ENCODE assay signal across 9 mouse cellular contexts in genomic region chr19:4000949-4001525, GRCm38 (mm10). TPM values are rescaled to one million over a fixed set of nuclear protein-coding genes. Genes with fewer than 3 reads are reported as not detected.
DNase-seq lines count a peak whose midpoint lies in the region; ATAC-seq and TF ChIP-seq lines count a peak whose summit lies in the region.
"Had no signal": no experiment of that assay in that cellular context is flagged by ENCODE, and none has a peak within 500 bp of the region (broad histone marks: within the 10 kb centered on the region; RNA-seq: fewer than 3 reads in every experiment).

No protein-coding gene starts in this region.

- H3K9ac ChIP-seq in CH12.LX (ENCODE audit: insufficient read depth, low read depth), result peak overlapping the region; percentile 57
- H3K9ac ChIP-seq in forebrain, embryonic 15.5 days (replicated peaks), result peak overlapping the region; percentile 87
- peak overlapping the region; percentile 89 for H3K9ac ChIP-seq in liver, embryonic 15.5 days

- H3K9me3 ChIP-seq in erythroblast, embryonic 14.5 days (ENCODE audit: control insufficient read depth, low read length), result no peaks in the 10 kb centered on the region
- H3K9me3 ChIP-seq in CH12.LX (replicated peaks; ENCODE audit: low read length), result no peaks in the 10 kb centered on the region
- no peaks in the 10 kb centered on the region for H3K9me3 ChIP-seq in forebrain, embryonic 15.5 days
- no peaks in the 10 kb centered on the region for H3K9me3 ChIP-seq in liver, embryonic 15.5 days (replicated peaks)

- dilution Hi-C loops in CH12.LX (cut with MboI; ENCODE audit: extremely low pct_ligation_motif_present, extremely low pct_unique_long_range_greater_than_20kb, low sequenced_read_pairs), result no loop called here

- DNase-seq in CH12.LX (ENCODE audit: extremely low read depth), result no peak
- no peak for DNase-seq in frontal cortex, postnatal 14 days (ENCODE audit: low spot score in 2 of 2)
- DNase-seq in gastrocnemius, postnatal 4 days (ENCODE audit: low spot score in 2 of 2), result no peak
- no peak for DNase-seq in ovary, postnatal 10 days (ENCODE audit: low spot score)

- in situ Hi-C loops in CH12.LX (cut with MboI; ENCODE audit: low pct_ligation_motif_present, low pct_unique_long_range_greater_than_20kb, low sequenced_read_pairs), result no loop called here

- TF ChIP-seq CTCF in CH12.LX (conservative IDR thresholded peaks at IDR 0.05 in 1 of 2, IDR thresholded peaks at IDR 0.05 in 1 of 2; ENCODE audit: low read depth in 2 of 2, low read length in 2 of 2), result no peak

- H3K27me3 ChIP-seq in erythroblast, embryonic 14.5 days (ENCODE audit: control insufficient read depth), result no peaks in the 10 kb centered on the region; the same call in 1 of the 2 replicates
- peaks cover 9% of the 10 kb centered on the region for H3K27me3 ChIP-seq in CH12.LX (replicated peaks)
- H3K27me3 ChIP-seq in forebrain, embryonic 15.5 days, result no peaks in the 10 kb centered on the region
- H3K27me3 ChIP-seq in liver, embryonic 15.5 days, result no peaks in the 10 kb centered on the region

- TF ChIP-seq POLR2A in CH12.LX (IDR thresholded peaks at IDR 0.05; ENCODE audit: low read depth, low read length), result no peak

- 15% methylated on average over 17 of the region's 17 CpGs for WGBS in forebrain, embryonic 15.5 days
- WGBS in liver, embryonic 15.5 days (ENCODE audit: insufficient replicate concordance), result 27% methylated on average over 17 of the region's 17 CpGs

- H3K27ac ChIP-seq in CH12.LX (ENCODE audit: insufficient read depth, low read depth), result no peak overlapping the region
- H3K27ac ChIP-seq in forebrain, embryonic 15.5 days (replicated peaks), result peak overlapping the region; percentile 96
- H3K27ac ChIP-seq in liver, embryonic 15.5 days (replicated peaks), result peak overlapping the region; percentile 99

- ATAC-seq in erythroblast, adult 5-6 weeks (replicated peaks; ENCODE audit: low FRiP score, poor library complexity, severe bottlenecking), result no peak
- peak; percentile 8; the same call in 1 of the 2 replicates for ATAC-seq in forebrain, embryonic 15.5 days (replicated peaks)
- peak; percentile 4; the same call in 1 of the 2 replicates for ATAC-seq in liver, embryonic 15.5 days (ENCODE audit: insufficient read depth)

- H3K36me3 ChIP-seq in erythroblast, embryonic 14.5 days (ENCODE audit: control insufficient read depth), result peaks cover 14% of the 10 kb centered on the region
- H3K36me3 ChIP-seq in CH12.LX (replicated peaks in 1 of 2; ENCODE audit: control insufficient read depth in 1 of 2, insufficient read depth in 1 of 2, low read length in 1 of 2), result peaks cover 12 to 40% of the 10 kb centered on the region in 2 experiments
- H3K36me3 ChIP-seq in forebrain, embryonic 15.5 days, result peaks cover 3% of the 10 kb centered on the region
- peaks cover 5% of the 10 kb centered on the region for H3K36me3 ChIP-seq in liver, embryonic 15.5 days (replicated peaks)

- peak overlapping the region; percentile 48 for H3K4me2 ChIP-seq in CH12.LX (ENCODE audit: insufficient read depth, low read depth, poor library complexity, severe bottlenecking)
- peak overlapping the region; percentile 70 for H3K4me2 ChIP-seq in forebrain, embryonic 15.5 days (replicated peaks)
- peak overlapping the region; percentile 99 for H3K4me2 ChIP-seq in liver, embryonic 15.5 days

- no peaks in the 10 kb centered on the region for H3K79me2 ChIP-seq in CH12.LX (replicated peaks; ENCODE audit: control insufficient read depth, extremely low read depth, insufficient read depth, poor library complexity, severe bottlenecking)

- no peak for TF ChIP-seq RAD21 in CH12.LX (IDR thresholded peaks at IDR 0.05; ENCODE audit: low read depth, low read length)

- H3K4me3 ChIP-seq in erythroblast, embryonic 14.5 days (replicated peaks), result peak overlapping the region; percentile 83
- H3K4me3 ChIP-seq in CH12.LX (replicated peaks in 1 of 3; ENCODE audit: low read depth in 2 of 3, low read length in 2 of 3, poor library complexity in 1 of 3), result peak overlapping the region; percentile 75 to 84 (median 83)
- H3K4me3 ChIP-seq in forebrain, embryonic 15.5 days, result peak overlapping the region; percentile 64
- peak overlapping the region; percentile 92 for H3K4me3 ChIP-seq in liver, embryonic 15.5 days (replicated peaks)

- H3K4me1 ChIP-seq in erythroblast, embryonic 14.5 days (ENCODE audit: control insufficient read depth), result peaks cover 30% of the 10 kb centered on the region
- peaks cover 11 to 23% of the 10 kb centered on the region in 2 experiments for H3K4me1 ChIP-seq in CH12.LX (ENCODE audit: control insufficient read depth in 1 of 2, insufficient read depth in 2 of 2)
- peaks cover 15% of the 10 kb centered on the region for H3K4me1 ChIP-seq in forebrain, embryonic 15.5 days
- peaks cover 30% of the 10 kb centered on the region for H3K4me1 ChIP-seq in liver, embryonic 15.5 days (replicated peaks)

- no peak for TF ChIP-seq EP300 in CH12.LX (IDR thresholded peaks at IDR 0.05; ENCODE audit: low read length)

TF ChIP-seq in CH12.LX, 34 proteins besides CTCF, POLR2A, EP300 and RAD21:
- TF ChIP-seq ZMIZ1 (IDR thresholded peaks at IDR 0.05; ENCODE audit: low read depth, low read length) (no peak), PAX5 (IDR thresholded peaks at IDR 0.05; ENCODE audit: low read length) (no peak), GABPA (IDR thresholded peaks at IDR 0.05; ENCODE audit: insufficient replicate concordance, low read depth, low read length) (no peak), ZKSCAN1 (IDR thresholded peaks at IDR 0.05; ENCODE audit: borderline replicate concordance, low read depth, low read length) (no peak), HCFC1 (IDR thresholded peaks at IDR 0.05; ENCODE audit: low read depth, low read length) (no peak), SMC3 (IDR thresholded peaks at IDR 0.05; ENCODE audit: low read depth, low read length) (no peak)

RNA-seq across cellular contexts. Expression of gene Gm49405, which starts 0.6 kb away (rescaled TPM):
- polyA plus RNA-seq in erythroblast, embryonic 14.5 days (2012), result 0.05 TPM in 2 replicates
- 0.58 TPM in 1 of 2 replicates, not detected in the other for total RNA-seq in erythroblast, adult 5-6 weeks (2015; ENCODE audit: low replicate concordance)
- 0.42 TPM in 1 of 2 replicates, not detected in the other for total RNA-seq in erythroblast, adult 5-6 weeks (2017; ENCODE audit: low replicate concordance)
- total RNA-seq in CH12.LX (2012; rRNA removed) (2.0 and 2.1 TPM in 2 replicates), CH12.LX (2014; rRNA removed) (0.99 and 1.1 TPM in 2 replicates)
- 2.7 and 3.3 TPM in 2 replicates for polyA plus RNA-seq in CH12.LX (2012; ENCODE audit: insufficient read length, low read depth)
- polyA plus RNA-seq in forebrain, embryonic 15.5 days (2015; fragmentation: Nextera tagmentation; extraction: Ambion mirVana), result 6.8 and 7.6 TPM in 2 replicates
- 0.45 and 0.48 TPM in 2 replicates for polyA plus RNA-seq in liver, embryonic 15.5 days (2015; fragmentation: Nextera tagmentation; extraction: Ambion mirVana)
- total RNA-seq in gastrocnemius, postnatal 4 days (2021), result under 1 TPM; 0.49 to 0.74 TPM

RNA-seq across cellular contexts. Expression of gene Nudt8, which starts 0.7 kb away (rescaled TPM):
- 0.45 and 0.73 TPM in 2 replicates for polyA plus RNA-seq in erythroblast, embryonic 14.5 days (2012)
- 2.7 TPM in 1 of 2 replicates, not detected in the other for total RNA-seq in erythroblast, adult 5-6 weeks (2015; ENCODE audit: low replicate concordance)
- total RNA-seq in erythroblast, adult 5-6 weeks (2017; ENCODE audit: low replicate concordance), result 2.4 and 2.5 TPM in 2 replicates
- total RNA-seq in CH12.LX (2012; rRNA removed) (31.4 and 36.3 TPM in 2 replicates), CH12.LX (2014; rRNA removed) (31.7 and 40.2 TPM in 2 replicates)
- 24.7 and 28.2 TPM in 2 replicates for polyA plus RNA-seq in CH12.LX (2012; ENCODE audit: insufficient read length, low read depth)
- polyA plus RNA-seq in forebrain, embryonic 15.5 days (2015; fragmentation: Nextera tagmentation; extraction: Ambion mirVana), result 36.0 and 40.8 TPM in 2 replicates
- 13.3 and 13.8 TPM in 2 replicates for polyA plus RNA-seq in liver, embryonic 15.5 days (2015; fragmentation: Nextera tagmentation; extraction: Ambion mirVana)
- 10 to 100 TPM; 18.5 to 19.0 TPM for total RNA-seq in gastrocnemius, postnatal 4 days (2021)

RNA-seq across cellular contexts. Expression of gene Doc2g, which starts 2.1 kb away (rescaled TPM):
- 0.06 and 0.07 TPM in 2 replicates for polyA plus RNA-seq in erythroblast, embryonic 14.5 days (2012)
- 0.38 TPM in 1 of 2 replicates, not detected in the other for total RNA-seq in erythroblast, adult 5-6 weeks (2015; ENCODE audit: low replicate concordance)
- not detected in 2 replicates for total RNA-seq in erythroblast, adult 5-6 weeks (2017; ENCODE audit: low replicate concordance)
- 4.4 and 5.2 TPM in 2 replicates for total RNA-seq in CH12.LX (2012; rRNA removed)
- 2.1 and 2.7 TPM in 2 replicates for total RNA-seq in CH12.LX (2014; rRNA removed)
- polyA plus RNA-seq in CH12.LX (2012; ENCODE audit: insufficient read length, low read depth), result 5.7 and 6.4 TPM in 2 replicates
- 9.0 and 11.1 TPM in 2 replicates for polyA plus RNA-seq in forebrain, embryonic 15.5 days (2015; fragmentation: Nextera tagmentation; extraction: Ambion mirVana)
- polyA plus RNA-seq in liver, embryonic 15.5 days (2015; fragmentation: Nextera tagmentation; extraction: Ambion mirVana), result 0.38 and 0.78 TPM in 2 replicates
- total RNA-seq in gastrocnemius, postnatal 4 days (2021), result 1 to 10 TPM; 1.1 to 2.4 TPM

RNA-seq across cellular contexts. Expression of gene Tbx10, which starts 8.5 kb away (rescaled TPM):
- polyA plus RNA-seq in erythroblast, embryonic 14.5 days (2012), result not detected in 2 replicates
- total RNA-seq in erythroblast, adult 5-6 weeks (2015; ENCODE audit: low replicate concordance), result not detected in 2 replicates
- total RNA-seq in erythroblast, adult 5-6 weeks (2017; ENCODE audit: low replicate concordance), result not detected in 2 replicates
- total RNA-seq in CH12.LX (2012; rRNA removed) (not detected in 2 replicates), CH12.LX (2014; rRNA removed) (not detected in 2 replicates)
- not detected in 2 replicates for polyA plus RNA-seq in CH12.LX (2012; ENCODE audit: insufficient read length, low read depth)
- polyA plus RNA-seq in forebrain, embryonic 15.5 days (2015; fragmentation: Nextera tagmentation; extraction: Ambion mirVana), result 0.13 TPM in 1 of 2 replicates, not detected in the other
- polyA plus RNA-seq in liver, embryonic 15.5 days (2015; fragmentation: Nextera tagmentation; extraction: Ambion mirVana), result 0.21 and 0.33 TPM in 2 replicates
- not detected for total RNA-seq in gastrocnemius, postnatal 4 days (2021)
- polyA plus RNA-seq: large intestine, adult 2 months had no signal

RNA-seq across cellular contexts. Expression of gene Ndufv1, which starts 11.6 kb away (rescaled TPM):
- 47.7 and 49.2 TPM in 2 replicates for polyA plus RNA-seq in erythroblast, embryonic 14.5 days (2012)
- 57.8 and 76.5 TPM in 2 replicates for total RNA-seq in erythroblast, adult 5-6 weeks (2015; ENCODE audit: low replicate concordance)
- total RNA-seq in erythroblast, adult 5-6 weeks (2017; ENCODE audit: low replicate concordance), result 60.4 and 63.3 TPM in 2 replicates
- 183 TPM in 2 replicates for total RNA-seq in CH12.LX (2012; rRNA removed)
- 119 TPM in 2 replicates for total RNA-seq in CH12.LX (2014; rRNA removed)
- 133 and 136 TPM in 2 replicates for polyA plus RNA-seq in CH12.LX (2012; ENCODE audit: insufficient read length, low read depth)
- polyA plus RNA-seq in forebrain, embryonic 15.5 days (2015; fragmentation: Nextera tagmentation; extraction: Ambion mirVana), result 225 and 228 TPM in 2 replicates
- 152 and 163 TPM in 2 replicates for polyA plus RNA-seq in liver, embryonic 15.5 days (2015; fragmentation: Nextera tagmentation; extraction: Ambion mirVana)
- total RNA-seq in gastrocnemius, postnatal 4 days (2021), result 100 to 1,000 TPM; 314 to 350 TPM

Comparison
In these comparisons a context has a peak if more than half of its experiments do, and no peak if none do; other contexts are left out.
1. H3K4me2 ChIP-seq: peak in every context shown above with its lines; median percentile 99 in liver, embryonic 15.5 days; 70 in forebrain, embryonic 15.5 days; 48 in CH12.LX.